Mouse (Mus musculus) CD8-positive naive resting alpha-beta T cell, adult 2 months (primary cell): ENCODE measurements around the gene Mlxip.

Experiments used
- DNase-seq, 2 experiments: peaks; one replicate each; pipeline ENCODE4 v3.0.0; 2022; ENCODE audit warnings: low read depth in 2 of 2, low spot score in 2 of 2

The Mlxip gene

DNA sequence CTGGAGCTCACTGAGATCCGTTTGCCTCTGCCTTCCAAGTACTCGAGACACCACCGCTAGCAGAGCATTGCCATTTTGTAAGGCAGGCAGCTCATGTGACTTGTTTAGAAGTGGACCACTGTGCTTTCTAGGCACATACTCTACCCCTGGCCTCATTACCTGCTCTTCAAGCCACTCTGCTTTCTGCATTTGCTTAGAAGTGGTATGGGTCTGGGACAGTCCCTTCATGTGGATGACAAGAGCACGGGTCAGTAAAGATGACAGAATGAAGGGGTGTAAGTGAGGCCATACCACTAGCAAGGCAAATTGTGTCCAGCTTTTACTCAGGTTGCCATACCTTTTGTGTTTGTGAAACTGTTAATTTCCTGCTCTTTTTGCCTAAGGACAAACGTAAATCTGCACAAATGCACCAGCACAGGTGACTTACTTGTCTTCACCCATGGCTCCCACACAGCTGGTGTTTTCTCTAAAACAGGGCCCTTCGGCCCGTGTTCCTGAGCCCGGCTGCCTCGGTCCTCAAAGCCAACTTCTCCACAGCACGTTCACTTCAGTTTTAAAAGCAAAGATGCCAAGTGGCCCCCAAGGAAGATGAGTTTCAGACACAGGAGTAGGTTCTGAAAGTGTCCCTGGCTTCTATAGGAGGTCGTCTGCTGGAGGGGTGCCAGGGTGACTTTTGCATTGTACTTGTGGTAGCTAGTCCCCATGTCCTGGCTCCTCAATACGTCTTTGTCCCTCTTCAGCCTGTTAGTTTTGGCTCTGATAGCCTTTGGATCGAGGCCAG, 37.1 kb downstream of the Mlxip start:
- no peak for DNase-seq

DNA sequence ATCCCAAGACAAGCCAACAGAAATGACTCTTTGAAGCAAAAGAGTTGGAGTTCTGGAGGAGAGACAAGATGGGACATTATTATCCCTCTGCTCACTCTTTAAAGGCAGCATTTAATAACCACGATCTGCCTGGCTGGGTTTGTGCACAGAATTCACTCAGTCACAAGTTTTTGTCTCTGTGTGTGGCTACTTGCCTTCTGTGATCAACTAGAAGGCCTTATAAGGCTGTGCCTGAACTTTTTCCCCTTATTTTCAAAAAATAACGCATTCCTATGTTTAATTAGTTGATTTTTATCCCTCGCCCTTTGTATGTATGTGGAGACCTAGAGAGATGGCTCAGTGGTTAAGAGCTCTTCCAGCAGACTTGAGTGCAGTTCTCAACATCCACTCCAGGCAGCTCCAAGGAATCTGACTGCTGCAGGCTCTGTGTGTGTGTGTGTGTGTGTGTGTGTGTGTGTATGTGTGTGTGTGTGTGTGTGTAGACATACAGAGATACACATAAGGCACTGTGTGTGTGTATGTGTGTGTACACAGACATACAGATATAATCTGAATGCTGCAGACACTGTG, 37.8 kb downstream of the Mlxip start:
- no peak for DNase-seq

DNA sequence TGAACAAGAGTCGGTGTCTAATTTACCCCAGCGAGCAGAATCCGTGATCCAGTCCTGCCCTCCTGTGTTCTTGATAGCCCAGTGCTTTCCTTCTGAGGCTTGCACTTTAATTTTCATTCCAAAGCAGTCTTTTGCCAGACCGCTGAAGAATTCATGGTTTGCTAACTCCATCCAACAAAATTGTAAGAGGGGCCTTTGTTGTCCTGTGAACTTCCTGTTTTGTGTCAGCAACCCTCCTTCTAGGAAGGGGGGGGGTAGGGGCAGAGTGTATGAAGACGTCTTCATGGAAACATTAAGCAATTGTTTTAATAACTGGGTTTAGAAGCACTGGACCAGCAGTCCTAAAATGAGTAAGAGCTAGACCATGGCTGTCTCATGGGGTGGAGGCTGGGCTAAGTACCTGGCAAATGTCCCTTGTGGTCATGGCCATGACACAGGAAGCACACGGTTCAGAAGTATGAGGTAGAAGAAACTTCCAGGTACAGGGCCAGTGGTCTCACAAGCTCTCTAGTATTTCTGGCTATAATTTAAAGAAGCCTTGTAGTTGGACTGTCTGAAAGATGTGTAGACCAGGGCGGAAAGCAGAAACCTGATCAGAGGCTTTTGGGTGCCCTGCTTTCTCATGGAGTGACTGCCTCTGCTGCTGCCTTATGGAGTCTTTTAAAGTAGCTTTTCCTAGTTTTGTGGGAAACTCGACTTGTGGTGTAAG, 41.6 kb downstream of the Mlxip start:
- no peak for DNase-seq

DNA sequence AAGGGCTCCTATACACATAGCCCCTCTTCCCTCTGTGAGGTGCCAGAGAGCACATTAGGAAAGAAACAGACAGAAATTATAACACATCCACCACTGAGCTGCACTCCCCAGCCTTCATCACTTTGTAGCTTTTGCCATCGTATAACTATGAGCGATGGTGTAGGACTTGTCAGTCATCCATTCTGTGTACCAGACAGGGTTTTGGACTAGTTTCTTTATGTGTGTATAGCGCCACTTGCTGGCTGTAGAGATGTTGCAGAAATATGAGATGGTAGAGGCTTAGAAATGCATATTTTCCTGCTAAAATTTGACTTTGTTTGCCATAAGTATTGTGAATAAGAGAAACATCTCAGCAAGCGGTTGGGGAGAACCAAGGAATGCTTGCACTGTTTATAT, 42.2 kb downstream of the Mlxip start:
- DNase-seq: peak; percentile 44 to 66

DNA sequence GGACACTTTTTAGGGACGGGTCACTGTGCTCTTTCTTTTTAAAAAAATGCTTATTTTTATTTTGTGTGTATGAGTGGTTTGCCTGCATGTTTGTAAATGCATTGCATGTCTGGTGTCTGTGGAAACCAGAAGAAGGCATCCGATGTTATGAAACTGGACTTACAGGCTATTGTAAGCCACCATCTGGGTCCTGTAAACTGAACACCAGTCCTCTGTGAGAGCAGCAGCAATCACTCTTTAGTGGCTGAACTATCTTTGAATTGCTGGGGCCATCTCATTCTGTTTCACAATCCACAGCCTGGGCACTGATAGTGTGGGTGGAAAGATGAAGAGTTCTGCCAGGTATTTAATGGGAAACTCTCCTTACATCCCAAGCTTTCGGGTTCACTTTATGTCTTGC, 43.8 kb downstream of the Mlxip start:
- no peak for DNase-seq

DNA sequence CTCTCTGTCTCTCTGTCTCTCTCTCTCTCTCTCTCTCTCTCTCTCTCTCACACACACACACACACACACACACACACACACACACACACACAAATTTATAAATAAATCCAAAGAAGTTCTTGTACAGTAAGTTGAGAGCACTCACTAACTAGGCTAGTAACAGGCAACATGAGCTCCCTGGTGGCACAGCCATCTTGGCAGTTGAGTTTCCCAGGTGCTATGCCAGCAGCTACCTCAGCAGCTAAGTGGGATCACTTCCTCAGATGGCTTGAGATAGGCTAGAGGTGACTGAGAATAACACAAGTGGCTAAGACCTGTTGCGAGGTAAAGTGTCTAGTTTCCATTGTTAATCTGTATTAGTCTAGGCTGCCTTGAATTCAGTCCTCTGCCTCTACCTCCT, 44.7 kb downstream of the Mlxip start:
- no peak for DNase-seq

DNA sequence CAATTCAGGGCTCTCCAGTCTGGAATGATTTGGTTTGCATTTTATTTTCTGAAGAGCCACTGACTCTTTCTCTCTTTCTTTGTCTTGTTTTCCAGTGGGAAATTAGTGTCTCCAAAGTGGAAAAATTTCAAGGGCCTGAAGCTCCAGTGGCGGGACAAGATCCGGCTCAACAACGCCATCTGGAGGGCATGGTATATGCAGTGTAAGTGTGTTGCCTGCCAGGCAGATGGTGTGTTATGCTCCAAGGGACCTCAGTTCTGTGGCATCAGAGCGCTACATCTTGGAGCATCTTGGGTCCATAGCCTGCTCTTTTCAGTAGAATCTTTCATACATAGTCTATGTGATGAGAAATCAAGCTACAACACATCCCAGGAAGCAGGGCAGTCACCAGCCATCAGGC, 45.3 kb downstream of the Mlxip start:
- DNase-seq: no peak

DNA sequence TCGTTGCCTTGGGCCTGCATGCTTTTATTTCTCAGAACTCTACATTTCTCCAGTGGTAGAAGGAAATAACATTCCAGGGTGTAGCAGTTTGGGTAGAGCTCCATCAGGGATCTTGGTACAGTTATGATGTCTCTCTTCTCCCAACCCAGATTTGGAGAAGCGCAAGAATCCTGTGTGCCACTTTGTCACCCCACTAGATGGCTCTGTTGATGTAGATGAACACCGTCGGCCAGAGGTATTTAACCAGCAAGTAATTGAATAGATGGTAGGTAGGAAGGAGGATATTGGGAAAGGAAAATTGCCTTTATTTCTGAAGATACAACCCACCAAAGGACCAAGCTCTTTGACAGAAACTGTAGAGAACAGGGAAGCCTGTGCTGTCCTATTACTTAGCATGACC, 46.1 kb downstream of the Mlxip start:
- DNase-seq: no peak

DNA sequence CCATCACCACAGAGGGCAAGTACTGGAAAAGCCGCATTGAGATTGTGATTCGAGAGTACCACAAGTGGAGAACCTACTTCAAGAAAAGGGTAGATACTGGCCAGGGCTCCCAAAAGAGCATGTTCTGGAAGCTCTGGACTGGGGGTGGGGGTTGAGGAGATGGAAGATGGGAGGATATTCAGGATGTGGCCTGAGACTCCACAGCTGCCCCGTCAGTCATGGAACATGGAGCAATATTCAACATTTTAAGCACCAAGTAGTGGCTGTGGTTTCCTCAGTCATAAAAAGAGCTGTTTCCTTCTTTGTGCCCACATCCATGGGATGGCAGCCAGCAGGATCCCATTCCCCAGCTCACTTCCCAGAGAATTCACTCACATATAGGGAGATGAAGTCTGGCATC, 47.7 kb downstream of the Mlxip start:
- DNase-seq: no peak

DNA sequence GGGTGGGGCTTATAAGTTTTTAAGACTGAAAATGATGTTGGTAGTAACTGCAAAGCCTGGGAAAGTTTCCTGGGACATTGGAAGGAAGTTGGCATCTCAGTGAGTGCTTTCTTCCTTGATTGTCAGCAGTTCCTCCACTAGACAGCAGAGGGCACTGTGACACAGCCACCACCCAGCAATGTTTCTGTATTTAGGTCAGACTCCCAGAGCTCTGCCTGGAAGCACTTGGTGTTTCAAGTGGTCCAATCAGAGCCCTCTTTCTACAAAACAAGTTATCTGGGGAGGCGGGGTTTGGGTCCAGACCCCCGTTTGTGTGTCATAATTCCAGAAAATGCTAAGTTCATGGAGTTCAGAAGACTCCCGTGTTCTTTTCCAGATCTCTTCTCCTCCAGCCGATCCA, 49.5 kb downstream of the Mlxip start:
- peak; percentile 27 to 57 for DNase-seq

DNA sequence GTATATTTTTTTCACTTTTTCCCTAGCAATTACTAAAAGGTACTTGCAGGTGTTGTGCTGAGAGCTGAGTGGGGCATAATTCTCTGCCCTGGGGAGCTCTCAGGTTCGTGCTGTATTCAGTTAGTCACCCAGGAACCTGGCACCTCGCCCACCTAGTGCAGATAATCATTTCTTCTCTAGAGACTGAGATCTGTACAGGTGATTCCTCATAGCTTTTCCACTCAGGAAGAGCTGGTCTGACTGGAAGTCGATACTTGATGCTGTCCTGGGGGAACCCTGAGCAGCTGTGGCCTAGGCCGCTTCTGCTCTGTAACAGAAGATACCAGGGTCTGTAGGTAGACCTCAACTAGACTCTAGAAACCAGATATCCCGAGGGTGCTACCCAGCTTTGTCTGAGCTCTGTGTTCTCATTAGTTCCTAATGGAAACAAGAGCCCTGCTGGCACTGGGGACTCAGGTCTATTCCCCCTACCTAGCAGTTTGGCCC, 50.3 kb downstream of the Mlxip start:
- DNase-seq: no peak

DNA sequence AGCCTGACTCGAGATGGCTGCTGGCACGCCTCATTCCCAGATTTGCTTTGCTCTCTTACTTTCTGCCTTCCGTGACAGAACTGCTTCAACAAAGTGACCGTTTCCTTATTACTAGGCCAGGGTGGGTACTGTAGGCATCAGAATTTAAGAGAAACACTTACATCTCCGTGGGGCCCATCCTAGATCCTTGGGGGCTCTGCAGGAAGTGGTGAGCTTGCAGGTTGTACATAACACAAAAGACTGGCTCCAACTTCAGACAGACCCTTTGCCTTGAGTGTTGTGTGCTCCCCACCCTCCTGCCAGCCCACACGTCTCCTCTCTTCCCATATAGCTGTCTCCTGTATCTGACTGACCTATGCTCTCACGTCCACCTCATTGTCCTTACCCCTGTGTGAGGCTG, 57.3 kb downstream of the Mlxip start:
- no peak for DNase-seq

DNA sequence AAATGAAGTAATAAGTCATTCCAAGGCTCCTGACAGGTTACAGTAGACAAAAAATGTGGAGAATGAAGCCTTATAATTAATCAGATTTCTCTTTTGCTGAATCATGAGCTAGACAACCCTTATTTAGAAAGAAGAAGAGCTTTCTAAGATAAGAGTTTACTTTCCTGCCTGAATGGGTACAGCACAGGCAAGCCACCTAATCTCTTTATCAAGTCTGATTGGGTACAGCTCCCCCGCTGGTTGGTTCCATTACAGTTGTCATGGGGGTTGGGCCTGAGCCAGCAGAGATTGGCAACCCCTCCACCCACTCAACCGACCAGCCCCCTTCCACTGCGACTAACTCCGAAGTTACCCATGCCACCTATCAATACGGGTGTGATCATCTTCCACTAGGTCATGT, 66.8 kb downstream of the Mlxip start:
- DNase-seq: no peak

DNA sequence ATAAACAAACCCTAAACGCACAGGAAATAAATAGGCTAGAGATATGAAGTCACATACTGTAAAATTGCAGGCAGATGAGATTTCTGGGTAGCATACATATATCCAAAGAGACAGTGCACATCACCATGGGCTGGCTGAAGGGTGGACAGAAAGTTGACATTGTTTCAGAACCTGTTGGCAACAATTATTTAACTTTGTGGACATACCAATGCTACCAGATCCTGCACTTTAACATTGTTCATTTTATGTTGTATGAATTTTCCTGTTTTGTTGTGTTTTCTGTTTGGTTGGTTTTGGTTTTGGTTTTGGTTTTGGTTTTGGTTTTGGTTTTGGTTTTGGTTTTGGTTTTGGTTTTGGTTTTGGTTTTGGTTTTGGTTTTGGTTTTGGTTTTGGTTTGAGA, 70.0 kb downstream of the Mlxip start:
- no peak for DNase-seq

DNA sequence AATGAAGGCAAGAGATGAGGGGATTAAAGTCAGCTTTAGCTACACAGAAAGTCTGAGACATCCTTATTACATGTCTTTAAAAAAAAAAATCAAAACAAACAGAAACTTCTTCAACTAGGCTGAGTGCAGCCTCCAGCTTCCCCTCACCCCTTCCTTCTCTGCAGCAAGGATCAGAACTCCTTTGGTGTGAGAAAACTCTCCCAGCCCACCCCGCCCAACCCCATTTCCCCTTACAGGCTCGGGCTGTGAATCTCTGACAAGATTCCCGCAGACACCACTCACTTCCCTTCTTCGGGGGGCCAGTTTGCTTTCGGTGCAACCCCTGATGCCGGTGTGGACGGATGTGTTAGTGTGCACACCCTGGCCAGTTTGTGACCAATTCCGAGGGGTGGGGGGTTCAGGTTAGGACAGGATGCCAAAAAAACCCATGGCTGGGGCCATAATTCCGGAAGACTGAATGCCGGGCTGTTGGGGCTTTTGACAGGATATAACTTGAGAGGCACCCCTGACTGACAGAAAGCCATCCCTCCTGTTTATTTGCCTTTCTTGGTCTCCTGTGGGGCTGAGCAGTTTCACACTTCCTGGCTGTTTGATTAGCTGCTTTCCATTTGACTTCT, 76.3 kb downstream of the Mlxip start:
- DNase-seq: no peak

DNA sequence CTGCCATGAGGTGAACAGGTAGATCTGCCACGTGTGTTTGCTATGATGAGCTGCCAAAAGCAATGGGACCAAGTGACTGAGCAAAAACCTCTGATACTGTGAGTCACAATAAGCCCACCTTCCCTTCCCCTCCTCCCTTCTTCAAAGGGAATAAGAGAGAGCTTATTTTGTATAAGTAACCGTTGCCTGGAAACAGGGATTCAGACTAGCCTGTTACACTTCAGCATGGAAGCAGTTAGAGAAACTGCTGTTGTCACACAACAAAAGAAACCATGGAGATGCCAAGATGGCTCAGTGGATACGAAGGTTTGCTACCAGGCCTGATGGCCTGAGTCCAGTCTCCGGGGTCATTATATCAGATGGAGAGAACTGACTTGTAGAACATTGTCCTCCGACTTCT, 79.2 kb downstream of the Mlxip start:
- no peak for DNase-seq

DNA sequence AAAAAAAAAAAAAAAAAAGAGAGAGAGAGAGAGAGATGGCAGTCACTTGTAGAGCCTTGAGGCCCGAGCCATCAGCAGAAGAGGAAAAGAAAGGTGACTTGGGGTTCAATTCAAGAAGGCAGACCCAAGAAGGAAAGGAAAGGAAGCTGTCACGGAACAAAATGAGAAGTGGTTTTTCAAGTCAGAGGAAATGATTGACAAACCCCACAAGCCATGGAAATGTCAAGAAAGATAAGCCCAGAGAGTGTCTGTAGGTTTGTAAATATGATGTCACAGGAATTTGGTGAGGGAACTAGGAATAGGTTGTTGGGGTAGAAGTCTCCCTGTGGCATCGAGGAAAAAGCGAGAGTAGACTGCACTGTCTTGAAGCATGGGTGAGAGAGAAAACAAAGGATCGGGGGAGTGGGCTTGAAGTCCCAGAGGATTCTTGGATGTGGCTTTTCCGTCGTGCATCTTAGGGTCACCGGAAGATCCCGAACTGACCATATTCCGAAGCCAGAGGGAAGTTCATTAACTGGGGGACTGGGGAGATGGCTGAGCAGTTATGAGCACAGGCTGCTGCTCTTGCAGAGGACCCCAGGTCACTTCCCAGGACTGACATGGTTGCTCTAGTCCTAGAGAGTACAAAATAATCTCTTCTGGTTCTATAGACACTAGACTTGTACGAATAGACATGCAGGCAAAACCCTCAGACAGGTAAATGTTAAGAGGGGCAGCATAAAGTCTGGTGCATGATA, 93.2 kb downstream of the Mlxip start:
- no peak for DNase-seq

DNA sequence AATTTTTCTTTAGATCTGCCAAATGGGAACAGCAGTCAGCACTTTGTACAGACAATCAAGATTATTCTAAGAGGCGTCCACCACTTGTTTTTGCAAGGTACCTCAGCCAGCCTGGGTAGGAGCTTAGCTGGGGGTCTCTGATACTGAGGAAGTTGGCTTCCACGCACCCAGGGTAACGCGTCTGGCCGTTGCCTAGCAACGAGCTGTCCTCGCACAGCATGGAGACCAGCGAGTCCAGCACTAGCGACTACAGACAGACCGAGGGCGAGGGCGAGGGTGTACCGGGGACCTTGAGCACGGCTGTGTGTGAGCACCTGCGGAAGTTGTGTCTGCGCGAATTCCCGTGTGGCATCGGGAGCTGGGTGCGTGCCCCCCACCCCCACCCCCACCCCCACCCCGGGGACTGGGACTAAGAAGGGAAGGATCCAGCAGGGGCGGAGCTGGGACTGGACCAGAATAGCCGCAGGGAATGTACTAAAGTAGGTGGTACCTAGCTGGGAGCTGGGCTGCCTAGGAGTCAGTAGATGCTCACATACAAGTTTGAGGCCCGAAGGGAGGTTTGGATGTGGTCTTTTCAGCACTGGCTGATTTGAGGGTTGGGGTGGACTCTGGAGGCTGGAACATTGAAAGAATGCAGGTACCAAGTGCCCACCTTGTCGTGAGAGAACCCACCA, 94.7 kb downstream of the Mlxip start, which contains the start of the genes Lrrc43 and Il31:
Gene Lrrc43 (plus strand): TSS at position 194 of the 674 bp plus-strand sequence.
Gene Il31 (minus strand): TSS at position 378 of the 674 bp plus-strand sequence.
- DNase-seq: no peak

DNA sequence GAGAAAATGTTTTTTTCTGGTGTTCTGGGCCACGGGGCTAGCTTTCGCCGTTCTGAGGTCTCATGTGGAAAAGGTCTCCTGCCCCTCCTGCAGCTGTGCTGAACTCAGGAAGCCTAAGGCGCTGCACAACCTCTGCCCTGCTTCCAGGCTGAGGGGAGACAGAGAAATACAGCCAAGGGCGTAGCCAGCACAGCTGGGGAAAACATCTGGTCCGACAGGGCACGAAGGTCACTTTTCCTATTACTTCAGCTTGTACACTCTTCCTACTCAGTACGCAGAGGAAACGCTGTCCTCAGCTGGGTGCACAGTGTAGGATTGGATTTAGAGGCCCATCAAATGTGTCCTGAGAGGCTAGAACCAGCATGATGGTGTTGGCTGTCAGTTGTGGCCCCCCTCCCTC, 95.3 kb downstream of the Mlxip start:
- DNase-seq: no peak

DNA sequence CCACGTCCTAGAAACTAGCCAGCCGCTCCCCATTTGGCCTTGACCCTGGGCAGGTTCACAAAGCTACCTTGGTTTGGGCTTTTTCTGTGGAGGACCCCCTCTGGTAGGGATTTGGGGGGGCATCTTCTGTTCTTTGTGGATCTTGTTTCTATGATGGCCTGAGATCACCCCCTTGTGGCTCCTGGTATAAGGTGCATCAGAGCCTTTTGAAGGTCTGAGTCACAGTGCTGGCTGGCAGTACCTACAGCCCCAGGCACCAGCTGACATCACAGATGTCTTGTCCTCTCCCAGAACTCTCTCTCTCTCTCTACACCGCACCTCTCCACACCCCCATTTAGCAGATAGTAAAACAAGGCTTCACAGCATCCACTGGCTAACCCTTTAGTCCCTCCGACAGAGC, 105.1 kb downstream of the Mlxip start:
- DNase-seq: no peak

DNA sequence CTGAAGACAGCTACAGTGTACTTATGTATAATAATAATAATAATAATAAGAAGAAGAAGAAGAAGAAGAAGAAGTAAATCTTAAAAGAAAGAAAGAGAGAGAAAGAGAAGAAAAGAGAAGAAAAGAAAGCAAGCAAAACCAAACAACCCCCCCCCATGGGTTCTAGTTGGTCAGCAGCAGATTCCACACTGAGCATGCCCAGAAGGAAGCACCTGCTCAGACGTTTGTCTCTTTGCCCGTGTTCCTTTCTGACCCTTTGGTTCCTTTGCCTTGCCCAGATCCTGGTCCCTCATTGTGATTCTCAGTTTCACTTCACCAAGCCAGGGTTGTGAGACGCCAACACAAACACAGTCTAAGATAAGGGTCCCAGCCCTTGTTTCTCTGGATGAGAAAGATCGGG, 107.4 kb downstream of the Mlxip start:
- no peak for DNase-seq
